Mouse (Mus musculus): ENCODE measurements around the gene Cacna1e. TPM values are rescaled to one million over a fixed set of nuclear protein-coding genes. Genes with fewer than 3 reads are reported as not detected.
A peak's percentile ranks its signal among the peaks of the same experiment; 100 is the strongest.

Cacna1e gene
- total and polyA plus RNA-seq, 2 experiments from 2014 or later, result 8.0 to 58.2 TPM

DNA sequence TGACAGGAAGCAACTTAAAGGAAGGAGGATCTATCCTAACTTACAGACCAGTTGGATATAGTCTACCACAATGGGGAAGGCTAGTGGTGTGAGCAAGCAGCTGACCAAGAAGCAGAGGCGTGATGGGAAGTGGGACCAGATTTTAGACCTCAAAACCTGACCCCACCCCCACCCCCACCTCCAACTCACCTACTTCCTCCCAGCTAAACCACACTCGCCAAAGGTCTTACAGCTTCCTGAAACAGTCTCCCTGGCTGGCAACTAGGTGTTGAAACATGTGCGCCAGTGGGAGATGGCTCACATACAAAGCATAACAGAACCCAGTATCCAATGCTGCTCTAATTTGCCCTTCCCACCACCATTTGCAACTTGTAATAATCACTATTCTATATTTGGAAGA is 29.7 kb downstream of the Cacna1e start:
- Histone ChIP-seq H3K4me2 (ENCODE audit: low read depth, low read length) (no peak overlapping the region), H3K36me3 (ENCODE audit: insufficient read depth, low read length) (no peaks in the 10 kb centered on the region), H3K4me1 (ENCODE audit: insufficient read depth, low read length) (no peaks in the 10 kb centered on the region), H3K27me3 (ENCODE audit: insufficient read depth, low read length) (no peaks in the 10 kb centered on the region), H3K4me3 (ENCODE audit: low read length) (no peak overlapping the region), H3K9ac (replicated peaks; ENCODE audit: low read length) (no peak overlapping the region), H3K9me3 (ENCODE audit: low read length) (no peaks in the 10 kb centered on the region), H3K27ac (no peak overlapping the region)
- no peak for ATAC-seq
- 90% methylated on average over 3 of the region's 3 CpGs for WGBS
- TF ChIP-seq CTCF (IDR thresholded peaks at IDR 0.05; ENCODE audit: low read depth), result no peak
- DNase-seq (ENCODE audit: low spot score), result no peak

DNA sequence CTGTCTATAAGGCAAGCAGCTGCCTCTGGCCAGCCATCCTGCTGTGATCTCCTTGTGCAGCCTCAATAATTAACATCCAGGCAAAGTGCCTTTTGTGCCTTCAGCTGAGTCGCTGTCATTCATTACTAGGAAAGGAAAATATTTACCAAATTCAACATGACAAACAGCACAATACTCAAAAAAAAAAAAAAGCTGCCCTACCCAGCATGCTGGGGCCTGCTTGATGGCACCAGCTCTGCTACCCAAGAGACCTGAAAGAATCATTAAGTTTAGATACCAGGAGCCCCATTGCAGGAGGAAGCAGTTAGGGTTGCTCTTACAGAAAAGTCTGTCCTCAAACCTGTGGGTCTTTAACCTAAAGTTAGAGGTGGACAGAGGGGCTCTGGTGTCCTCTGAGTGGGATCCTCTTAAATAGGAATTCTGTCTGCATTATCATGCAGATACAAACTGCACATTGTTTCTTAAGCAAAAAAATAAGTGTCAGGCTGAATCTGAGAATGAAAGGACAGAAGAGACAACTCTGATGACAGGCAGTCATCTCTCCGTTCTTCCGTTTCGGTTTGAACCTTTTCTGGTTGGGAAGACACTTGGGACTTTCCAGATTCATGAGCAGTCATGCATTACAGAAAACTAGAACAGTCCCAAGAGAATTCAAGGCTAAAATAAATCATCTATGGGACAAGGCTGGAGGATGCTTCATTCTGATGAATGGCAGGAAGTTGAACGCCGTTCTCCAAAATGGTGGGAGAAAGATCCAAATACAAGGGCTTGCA is 33.6 kb downstream of the Cacna1e start:
- H3K27me3 ChIP-seq (ENCODE audit: insufficient read depth, low read length), result no peaks in the 10 kb centered on the region
- H3K4me1 ChIP-seq (ENCODE audit: insufficient read depth, low read length), result no peaks in the 10 kb centered on the region
- H3K9ac ChIP-seq (replicated peaks; ENCODE audit: low read length), result no peak overlapping the region
- ATAC-seq, result no peak
- 68% methylated on average over 6 of the region's 6 CpGs for WGBS
- no peaks in the 10 kb centered on the region for H3K9me3 ChIP-seq (ENCODE audit: low read length)
- DNase-seq (ENCODE audit: low spot score), result peak; percentile 26
- no peak overlapping the region for H3K4me2 ChIP-seq (ENCODE audit: low read depth, low read length)
- H3K36me3 ChIP-seq (ENCODE audit: insufficient read depth, low read length), result no peaks in the 10 kb centered on the region
- no peak overlapping the region for H3K4me3 ChIP-seq (ENCODE audit: low read length)
- no peak overlapping the region for H3K27ac ChIP-seq
- no peak for TF ChIP-seq CTCF (IDR thresholded peaks at IDR 0.05; ENCODE audit: low read depth)

DNA sequence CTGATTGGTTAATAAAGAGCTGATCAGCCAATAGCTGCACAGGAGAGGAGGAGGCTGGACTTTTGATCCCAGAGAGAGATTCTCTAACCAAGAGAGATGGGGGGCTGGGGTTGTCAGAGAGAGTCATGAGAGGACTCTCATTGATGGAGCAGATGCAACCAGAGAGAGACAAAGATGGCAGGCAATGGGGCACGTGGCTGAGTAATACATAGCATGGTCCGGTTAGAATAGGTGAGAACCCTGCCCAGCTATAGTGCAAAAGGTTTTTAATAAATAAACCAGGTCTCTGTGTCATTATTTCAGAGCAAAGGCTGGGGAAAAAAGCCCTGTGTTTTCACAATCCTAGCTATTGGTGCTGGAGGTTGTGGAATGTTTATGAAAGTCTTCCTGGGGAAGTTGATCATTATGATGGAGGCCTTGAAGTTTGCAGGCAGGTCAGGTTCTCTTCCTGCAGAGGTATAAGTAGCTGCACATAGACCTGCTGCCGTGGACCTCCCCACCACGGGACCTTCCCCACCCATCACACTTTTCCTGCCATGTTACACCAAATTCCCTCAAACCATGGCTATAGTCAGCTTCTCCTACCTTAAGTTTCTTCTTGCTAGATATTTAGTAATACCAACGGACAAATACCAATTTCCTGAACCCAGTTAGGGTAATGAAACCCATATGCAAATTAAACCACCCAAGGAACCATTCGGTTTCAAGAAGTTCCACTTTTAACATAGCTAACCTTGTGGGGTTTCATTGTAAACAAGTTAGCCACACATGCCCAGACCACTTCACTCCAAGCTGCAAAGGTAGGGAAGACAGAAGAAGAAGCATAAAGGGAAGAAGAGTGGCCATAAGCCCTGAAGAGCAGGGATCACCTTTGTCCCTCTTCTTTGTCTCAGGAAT is 35.4 kb downstream of the Cacna1e start:
- no peak for TF ChIP-seq CTCF (IDR thresholded peaks at IDR 0.05; ENCODE audit: low read depth)
- H3K36me3 ChIP-seq (ENCODE audit: insufficient read depth, low read length), result no peaks in the 10 kb centered on the region
- WGBS, result 87% methylated on average over 6 of the region's 6 CpGs
- no peaks in the 10 kb centered on the region for H3K4me1 ChIP-seq (ENCODE audit: insufficient read depth, low read length)
- H3K27me3 ChIP-seq (ENCODE audit: insufficient read depth, low read length), result no peaks in the 10 kb centered on the region
- H3K27ac ChIP-seq, result no peak overlapping the region
- no peak overlapping the region for H3K4me3 ChIP-seq (ENCODE audit: low read length)
- no peak for ATAC-seq
- no peak for DNase-seq (ENCODE audit: low spot score)
- H3K9me3 ChIP-seq (ENCODE audit: low read length), result no peaks in the 10 kb centered on the region
- no peak overlapping the region for H3K4me2 ChIP-seq (ENCODE audit: low read depth, low read length)
- H3K9ac ChIP-seq (replicated peaks; ENCODE audit: low read length), result no peak overlapping the region

DNA sequence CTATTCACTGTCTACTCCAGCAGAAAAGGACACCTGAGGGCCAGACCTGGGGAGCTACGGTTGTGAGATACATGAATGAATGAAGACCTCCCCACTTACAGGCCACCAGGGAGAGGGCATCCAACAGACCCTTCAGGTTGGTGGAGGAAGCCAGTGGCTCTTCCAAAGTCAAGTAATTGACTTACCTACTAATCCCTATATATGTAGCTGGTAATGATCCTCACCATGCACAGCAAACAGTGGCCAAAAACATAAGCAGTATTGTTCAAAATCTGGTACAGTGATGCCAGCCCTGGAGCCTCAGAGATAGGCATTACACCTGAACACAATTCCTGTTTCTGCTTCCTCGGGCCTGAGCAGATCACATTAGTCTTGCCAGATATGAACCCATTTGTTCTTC is 37.4 kb downstream of the Cacna1e start:
- no peaks in the 10 kb centered on the region for H3K36me3 ChIP-seq (ENCODE audit: insufficient read depth, low read length)
- ATAC-seq, result no peak
- no peak overlapping the region for H3K27ac ChIP-seq

DNA sequence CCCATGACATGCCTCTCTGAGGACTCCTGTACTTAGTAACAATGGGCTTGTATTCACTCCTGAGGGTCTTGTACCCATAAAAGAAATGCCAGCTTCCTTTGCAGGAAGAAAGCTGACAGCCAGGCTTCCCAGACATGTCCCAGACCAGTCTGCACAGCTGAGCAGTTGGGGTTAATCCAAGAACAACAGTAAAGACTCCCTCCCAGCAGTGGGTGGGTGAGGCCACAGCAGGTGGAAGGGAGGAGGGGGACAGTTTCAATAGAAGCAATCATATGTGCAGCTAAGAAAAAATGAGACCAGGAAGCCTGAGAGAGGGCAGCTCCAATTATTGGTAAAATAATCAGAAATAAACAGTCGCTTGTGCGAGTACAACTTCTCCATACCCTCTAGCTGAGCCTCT is 40.9 kb downstream of the Cacna1e start:
- no peaks in the 10 kb centered on the region for H3K27me3 ChIP-seq (ENCODE audit: insufficient read depth, low read length)
- no peaks in the 10 kb centered on the region for H3K36me3 ChIP-seq (ENCODE audit: insufficient read depth, low read length)
- DNase-seq (ENCODE audit: low spot score) (no peak), ATAC-seq (no peak)
- H3K4me3 ChIP-seq (ENCODE audit: low read length), result no peak overlapping the region
- no peaks in the 10 kb centered on the region for H3K4me1 ChIP-seq (ENCODE audit: insufficient read depth, low read length)
- TF ChIP-seq CTCF (IDR thresholded peaks at IDR 0.05; ENCODE audit: low read depth), result no peak
- no peaks in the 10 kb centered on the region for H3K9me3 ChIP-seq (ENCODE audit: low read length)
- H3K4me2 ChIP-seq (ENCODE audit: low read depth, low read length), result no peak overlapping the region
- 50% methylated on average over 2 of the region's 2 CpGs for WGBS
- no peak overlapping the region for H3K9ac ChIP-seq (replicated peaks; ENCODE audit: low read length)
- H3K27ac ChIP-seq, result no peak overlapping the region

More for the DNA sequence above, 37.4 kb downstream of the Cacna1e start:
- no peaks in the 10 kb centered on the region for H3K4me1 ChIP-seq (ENCODE audit: insufficient read depth, low read length)
- no peak overlapping the region for H3K4me3 ChIP-seq (ENCODE audit: low read length)
- no peak for DNase-seq (ENCODE audit: low spot score)
- TF ChIP-seq CTCF (IDR thresholded peaks at IDR 0.05; ENCODE audit: low read depth), result no peak
- 85% methylated on average over 2 of the region's 2 CpGs for WGBS
- no peak overlapping the region for H3K4me2 ChIP-seq (ENCODE audit: low read depth, low read length)
- H3K9ac ChIP-seq (replicated peaks; ENCODE audit: low read length), result no peak overlapping the region
- no peaks in the 10 kb centered on the region for H3K9me3 ChIP-seq (ENCODE audit: low read length)
- H3K27me3 ChIP-seq (ENCODE audit: insufficient read depth, low read length), result no peaks in the 10 kb centered on the region

DNA sequence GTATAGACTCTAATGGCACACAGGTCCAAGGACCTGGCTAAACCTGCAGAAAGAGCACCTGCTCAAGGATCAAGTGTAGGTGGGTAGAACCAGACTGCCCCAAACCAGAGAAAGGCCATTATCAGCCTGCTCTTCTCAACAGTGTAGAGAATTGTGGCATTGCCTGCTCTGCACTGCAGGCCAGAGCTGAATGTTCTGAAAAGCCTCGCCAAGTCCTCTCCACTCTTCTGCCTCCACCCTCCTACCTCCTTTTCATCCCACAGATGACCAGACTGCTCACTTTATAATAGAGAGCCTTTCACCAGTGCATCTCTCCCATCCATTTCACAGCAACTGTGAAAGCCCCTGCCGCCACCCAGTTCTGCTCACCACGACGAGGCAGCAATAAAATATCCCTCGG is 42.0 kb downstream of the Cacna1e start:
- ATAC-seq (no peak), DNase-seq (ENCODE audit: low spot score) (no peak)
- Histone ChIP-seq H3K36me3 (ENCODE audit: insufficient read depth, low read length) (no peaks in the 10 kb centered on the region), H3K4me3 (ENCODE audit: low read length) (no peak overlapping the region), H3K9ac (replicated peaks; ENCODE audit: low read length) (no peak overlapping the region), H3K27me3 (ENCODE audit: insufficient read depth, low read length) (no peaks in the 10 kb centered on the region), H3K9me3 (ENCODE audit: low read length) (no peaks in the 10 kb centered on the region), H3K4me2 (ENCODE audit: low read depth, low read length) (no peak overlapping the region), H3K27ac (no peak overlapping the region), H3K4me1 (ENCODE audit: insufficient read depth, low read length) (no peaks in the 10 kb centered on the region)
- TF ChIP-seq CTCF (IDR thresholded peaks at IDR 0.05; ENCODE audit: low read depth), result no peak
- WGBS, result 67% methylated on average over 5 of the region's 5 CpGs

All from hindbrain, postnatal 0 days (tissue).